Mouse (Mus musculus) cerebellum, adult 8-10 months (tissue): Measurements from ENCODE around the gene Atxn7l1.
"Not testable (repeated sequence)": the region's sequence is repeated elsewhere in the genome, so short reads cannot be mapped to it uniquely, and the experiment has no call there.

Experiments used
- DNase-seq: peaks from one replicate; pipeline ENCODE4 v3.0.0; 2022

Gene Atxn7l1

DNA sequence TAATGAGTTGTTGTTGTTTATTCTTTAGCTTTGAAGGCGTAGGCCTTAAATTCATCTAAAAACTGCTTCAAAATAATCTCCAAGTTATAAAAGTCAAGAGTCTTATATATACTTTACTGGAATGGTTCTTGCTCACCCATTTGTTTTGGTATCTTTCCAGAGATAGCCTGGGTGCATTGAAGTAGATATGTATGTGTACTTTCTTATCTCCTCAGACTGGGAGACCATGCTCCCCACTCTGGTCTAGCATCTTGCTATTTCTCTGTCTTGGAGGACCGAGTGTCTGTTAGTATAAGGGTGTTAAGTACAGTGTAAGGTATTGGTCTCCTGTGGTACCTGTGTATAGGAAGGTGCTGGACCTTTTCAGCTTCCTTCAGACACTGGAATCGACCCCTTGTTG lies 6.4 kb downstream of the Atxn7l1 start:
- DNase-seq: no peak

DNA sequence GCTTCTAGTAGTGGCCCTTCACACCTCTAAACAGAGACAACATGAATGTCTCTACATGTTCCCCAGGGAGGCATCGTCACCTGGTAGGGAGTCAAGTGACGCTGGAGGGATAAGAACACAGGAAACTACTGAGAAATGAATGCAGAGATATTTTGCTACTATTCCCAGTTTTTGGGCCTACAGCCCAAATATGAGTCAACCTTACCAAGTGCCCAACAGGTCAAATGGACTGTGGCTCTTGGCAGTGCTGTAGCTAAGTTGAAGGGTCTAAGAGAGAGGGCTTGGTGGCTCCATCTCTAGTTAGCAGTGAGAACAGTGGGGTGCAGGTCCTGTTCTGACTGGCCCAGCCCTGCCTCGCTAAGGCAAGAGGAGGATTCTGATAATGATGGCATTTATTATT lies 7.2 kb downstream of the Atxn7l1 start:
- DNase-seq: no peak

DNA sequence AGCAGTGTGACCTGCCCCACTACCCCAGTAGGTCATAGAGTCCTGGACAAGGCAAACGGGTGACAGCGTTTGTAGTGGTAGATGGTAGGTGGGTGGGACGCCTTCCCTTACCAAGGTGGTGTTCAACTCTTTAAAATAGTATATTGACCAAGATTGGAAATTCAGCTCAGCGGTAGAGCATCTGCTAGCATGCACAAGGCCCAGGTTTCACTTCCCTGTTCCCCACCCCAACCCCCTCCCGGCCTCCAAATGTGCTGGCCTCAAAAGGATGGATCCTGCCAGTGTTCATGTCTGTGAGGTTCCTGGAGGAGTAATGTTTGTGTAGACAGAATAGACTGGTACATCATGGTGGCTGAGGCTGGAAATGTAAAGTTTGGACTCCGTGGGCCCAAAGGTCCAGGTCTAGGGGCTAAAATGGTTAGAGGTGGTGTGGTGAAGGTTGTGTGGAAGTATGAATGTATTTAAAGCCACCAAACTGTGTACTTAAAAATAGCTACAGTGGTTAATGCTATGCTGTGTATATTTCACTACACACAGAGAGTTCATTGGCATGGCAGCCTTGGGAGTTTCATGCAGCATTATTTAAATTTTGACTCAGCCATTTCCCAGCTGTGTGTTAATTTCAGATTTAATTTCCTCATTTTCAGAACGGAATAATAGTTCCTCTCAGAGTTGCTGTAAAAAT lies 9.0 kb downstream of the Atxn7l1 start:
- no peak for DNase-seq

DNA sequence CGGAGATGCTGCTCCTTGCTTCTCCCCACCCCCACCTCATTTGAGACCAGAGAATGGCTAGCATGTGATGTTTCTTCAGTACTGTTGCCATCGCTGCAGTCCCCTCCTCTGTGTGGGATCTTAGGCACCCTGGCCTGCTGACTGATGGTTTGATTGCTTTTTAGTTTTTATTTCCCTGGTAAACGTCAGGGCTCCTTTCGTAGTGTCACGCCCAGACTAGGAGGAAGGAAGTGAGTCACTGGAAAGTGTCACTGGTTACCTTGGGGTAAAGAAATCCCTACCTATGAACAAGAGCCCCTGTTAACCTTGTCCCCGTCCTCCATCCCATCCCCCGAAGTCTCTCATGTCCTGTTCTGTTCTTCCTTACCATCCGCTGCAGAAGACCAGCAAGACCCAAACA lies 10.8 kb downstream of the Atxn7l1 start:
- DNase-seq: no peak

DNA sequence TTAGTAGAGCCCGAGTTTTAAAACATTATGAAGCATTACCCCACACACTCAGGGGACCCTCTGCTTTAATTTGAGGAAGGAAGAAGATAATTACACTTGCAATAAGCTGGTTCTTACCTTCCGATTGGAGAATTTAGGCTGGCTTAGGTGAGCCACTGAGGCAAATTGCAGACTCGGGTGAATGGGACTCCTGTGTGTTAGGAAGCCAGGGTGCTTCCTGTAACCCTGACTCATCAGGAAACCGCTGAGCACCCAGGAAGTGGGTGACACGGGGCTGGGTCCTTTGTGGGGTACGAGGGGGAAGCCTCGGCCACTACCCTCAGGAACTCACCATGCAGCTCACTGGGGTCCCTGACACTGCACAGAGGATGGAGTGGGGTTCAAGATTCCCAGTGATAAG lies 12.9 kb downstream of the Atxn7l1 start:
- no peak for DNase-seq

DNA sequence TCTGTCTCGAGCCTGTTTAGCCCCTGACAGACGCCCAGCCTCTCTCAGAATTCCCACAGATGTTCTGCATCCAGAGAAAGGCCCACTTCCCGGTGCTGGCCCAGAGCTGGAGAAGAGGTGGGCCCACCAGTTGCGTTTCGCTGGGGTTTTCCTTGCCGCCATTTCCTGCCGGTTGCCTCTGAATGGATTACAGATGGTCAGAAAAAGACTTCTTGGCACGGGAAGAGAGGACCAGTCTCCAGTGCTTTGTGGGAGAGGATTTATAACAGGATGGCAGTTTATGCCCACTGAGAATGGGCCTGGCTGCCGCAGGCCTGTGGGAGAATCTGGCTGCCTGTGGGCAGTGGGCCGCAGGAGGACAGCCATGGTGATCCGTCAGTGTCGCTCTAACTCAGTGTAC lies 15.0 kb downstream of the Atxn7l1 start:
- peak; percentile 39 for DNase-seq

DNA sequence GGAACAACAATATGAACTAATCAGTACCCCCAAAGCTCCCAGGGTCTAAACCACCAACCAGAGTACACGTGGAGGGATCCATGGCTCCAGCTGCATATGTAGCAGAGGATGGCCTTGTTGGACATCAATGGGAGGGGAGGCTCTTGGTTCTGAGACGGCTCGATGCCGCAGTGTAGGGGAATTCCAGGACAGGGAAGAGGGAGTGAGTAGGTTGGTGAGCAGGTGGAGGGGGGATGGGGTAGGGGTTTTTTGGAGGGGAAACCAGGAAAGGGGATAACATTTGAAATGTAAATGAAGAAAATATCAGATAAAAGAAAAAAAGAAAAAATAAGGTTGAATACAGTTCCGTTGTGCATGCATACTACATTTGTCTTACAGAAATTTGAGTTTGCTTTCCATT lies 16.5 kb downstream of the Atxn7l1 start:
- not testable (repeated sequence) for DNase-seq

DNA sequence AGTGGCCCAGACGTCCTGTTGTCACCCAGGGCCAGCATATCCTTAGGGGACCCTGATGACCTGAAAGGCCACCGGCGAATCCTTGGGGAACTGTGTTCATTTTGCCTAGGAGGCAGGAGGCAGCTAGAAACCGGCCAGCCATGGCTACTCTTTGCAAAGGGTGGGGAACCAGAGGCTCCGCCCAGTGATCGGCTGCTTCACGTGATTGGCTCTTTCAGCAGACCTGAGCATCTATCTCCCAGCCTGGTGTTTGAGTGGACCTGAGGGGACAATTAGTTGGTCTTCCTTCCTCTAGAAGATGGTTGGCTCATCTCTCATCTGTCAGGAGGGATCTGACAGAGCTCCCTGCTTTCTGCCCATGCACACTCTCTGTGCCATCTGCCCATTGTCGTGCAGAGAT lies 19.2 kb downstream of the Atxn7l1 start:
- DNase-seq: no peak

DNA sequence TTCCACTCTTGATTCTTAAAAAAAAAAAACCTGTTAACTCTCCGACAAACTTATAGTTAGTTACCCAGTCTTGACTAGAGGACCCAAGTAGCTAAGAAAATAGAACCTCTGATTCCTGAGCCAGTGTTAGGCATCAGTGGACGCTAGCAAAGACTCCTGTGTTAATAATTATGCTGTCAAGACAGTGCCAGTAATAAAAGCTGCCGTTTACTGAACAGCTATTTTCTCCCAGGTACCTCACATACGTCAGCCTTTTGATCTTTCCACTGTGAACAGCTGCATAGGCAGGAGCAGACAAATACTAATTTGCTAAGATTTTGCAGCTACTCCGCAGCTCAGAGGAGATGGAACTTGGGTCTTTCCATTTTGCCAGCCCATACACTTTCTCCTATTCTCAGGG lies 20.1 kb downstream of the Atxn7l1 start:
- DNase-seq: no peak

DNA sequence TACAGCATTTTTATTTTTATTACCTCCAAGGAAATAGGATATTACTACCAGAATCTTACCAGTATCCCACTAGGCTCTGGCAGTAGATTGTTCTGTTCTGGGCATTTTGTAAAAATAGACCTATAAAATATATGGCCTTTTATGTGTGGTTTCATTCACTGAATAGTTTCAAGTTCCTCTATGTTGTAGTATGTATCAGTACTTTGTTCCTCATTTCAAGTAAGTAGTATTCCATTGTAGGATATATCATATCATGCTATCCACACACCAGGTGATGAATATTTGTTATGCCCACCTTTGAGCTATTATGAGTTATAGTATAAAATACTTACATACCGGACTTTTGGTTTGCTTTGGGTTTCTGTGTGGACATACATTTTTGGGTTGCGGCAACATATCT lies 21.0 kb downstream of the Atxn7l1 start:
- DNase-seq: no peak

DNA sequence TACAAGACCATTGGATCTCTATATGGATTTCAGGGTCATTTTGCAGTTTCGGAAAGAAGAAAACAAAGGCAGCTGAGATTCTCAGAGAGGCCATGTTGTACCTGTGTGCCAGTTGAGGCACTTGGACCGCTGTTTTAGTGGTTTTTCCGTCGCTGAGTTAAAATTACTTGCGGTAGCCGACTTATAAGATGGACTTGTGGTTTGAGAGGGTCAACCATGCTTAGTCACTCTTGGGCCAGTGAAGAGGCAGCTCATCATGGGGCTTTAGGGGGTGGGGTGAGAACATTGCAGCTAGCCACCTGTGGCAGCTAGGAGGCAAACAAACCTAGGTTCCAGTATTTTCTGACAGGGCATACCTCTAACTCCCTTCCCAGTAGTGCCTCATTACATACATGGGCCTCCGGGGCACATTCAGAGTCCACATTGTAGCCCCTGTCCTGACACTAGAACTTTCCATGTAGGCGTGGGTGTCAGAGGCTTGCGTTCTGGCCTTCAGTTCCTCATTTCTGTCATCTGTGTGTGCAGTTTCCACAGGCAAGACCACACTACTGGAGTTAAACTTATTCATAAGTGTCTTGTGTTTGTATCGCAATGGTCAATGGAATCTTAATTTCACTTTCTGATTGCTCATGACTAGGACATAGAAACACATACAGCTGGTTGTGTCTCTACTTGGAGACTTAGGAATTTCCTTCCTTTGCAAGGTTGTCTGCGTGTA lies 22.4 kb downstream of the Atxn7l1 start:
- no peak for DNase-seq

DNA sequence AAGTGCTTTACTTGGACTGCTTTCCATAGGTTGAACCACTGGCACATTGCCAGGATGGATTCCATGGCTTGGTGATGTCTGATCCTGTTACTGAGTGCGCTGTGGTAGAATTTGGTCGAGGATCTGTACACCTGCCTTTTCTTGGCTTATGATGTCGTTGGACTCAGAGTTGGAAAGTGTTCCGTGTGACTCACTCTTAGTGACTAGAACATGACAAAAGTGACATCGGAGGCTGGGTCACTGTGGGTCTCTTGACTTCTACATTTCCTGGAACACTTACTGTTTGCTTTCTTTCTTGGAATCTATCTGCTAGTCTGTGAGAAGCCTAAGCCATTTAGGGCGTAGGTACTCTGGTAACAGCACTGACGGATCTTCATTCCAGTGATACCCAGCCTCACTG lies 23.3 kb downstream of the Atxn7l1 start:
- DNase-seq: no peak

DNA sequence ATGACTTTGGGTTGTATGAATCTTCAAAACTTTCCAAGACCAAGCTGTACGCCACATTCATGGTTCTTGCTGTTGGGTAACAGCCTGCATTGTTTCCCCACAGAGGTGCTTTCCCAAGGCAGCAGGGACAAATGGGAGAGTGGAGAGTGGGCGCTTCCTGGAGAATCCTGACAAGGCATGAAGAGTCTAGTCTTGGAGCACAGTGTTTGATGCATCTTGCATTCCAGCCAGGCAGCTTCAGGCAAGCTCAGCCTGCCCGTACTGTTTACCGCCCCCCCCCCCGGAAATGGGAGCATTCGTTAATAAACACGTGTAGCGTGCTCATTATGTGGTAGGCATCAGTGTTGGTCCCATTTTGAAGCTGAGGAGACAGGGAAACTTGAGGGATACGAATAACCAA lies 25.4 kb downstream of the Atxn7l1 start:
- no peak for DNase-seq

DNA sequence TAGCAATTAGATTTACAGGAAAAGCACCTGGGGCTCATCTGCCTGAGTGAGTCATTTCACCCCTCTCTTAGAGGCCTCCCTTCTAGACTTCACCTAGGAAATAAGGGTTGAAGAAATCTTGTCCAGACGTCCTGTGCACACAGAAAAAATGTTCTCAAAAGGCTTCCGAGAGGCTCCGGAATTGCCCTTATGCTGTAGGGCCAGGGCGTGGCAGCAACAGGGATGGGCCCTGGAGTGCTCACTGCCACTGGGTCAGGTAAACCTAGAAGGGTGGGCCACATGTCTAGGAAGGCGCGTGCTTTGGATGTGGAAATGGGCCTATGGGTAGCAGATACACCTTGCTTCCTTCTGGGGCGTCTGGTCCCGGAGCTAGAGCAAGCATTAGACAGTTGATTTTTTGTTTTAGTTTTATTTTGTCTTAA lies 26.2 kb downstream of the Atxn7l1 start:
- DNase-seq: no peak

DNA sequence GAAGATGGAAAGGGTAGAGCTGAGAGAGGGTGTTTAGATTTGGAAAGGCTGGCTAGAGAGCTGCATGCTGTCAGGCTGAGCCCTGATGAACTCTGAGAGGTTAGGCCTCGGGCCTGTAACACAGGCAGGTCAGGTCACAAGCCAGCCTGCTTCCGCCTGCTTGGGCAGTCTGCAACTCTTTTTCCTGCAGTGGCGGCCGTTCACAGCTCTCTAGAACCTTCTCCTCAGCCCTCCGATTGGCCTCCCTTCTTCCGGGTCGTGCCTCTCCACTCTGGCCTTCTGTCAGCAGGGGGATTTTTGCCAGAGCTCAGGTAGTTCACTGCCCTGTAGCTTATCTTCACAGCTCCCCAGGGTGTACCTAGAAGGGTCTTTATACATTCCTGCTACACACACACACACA lies 26.7 kb downstream of the Atxn7l1 start:
- no peak for DNase-seq

DNA sequence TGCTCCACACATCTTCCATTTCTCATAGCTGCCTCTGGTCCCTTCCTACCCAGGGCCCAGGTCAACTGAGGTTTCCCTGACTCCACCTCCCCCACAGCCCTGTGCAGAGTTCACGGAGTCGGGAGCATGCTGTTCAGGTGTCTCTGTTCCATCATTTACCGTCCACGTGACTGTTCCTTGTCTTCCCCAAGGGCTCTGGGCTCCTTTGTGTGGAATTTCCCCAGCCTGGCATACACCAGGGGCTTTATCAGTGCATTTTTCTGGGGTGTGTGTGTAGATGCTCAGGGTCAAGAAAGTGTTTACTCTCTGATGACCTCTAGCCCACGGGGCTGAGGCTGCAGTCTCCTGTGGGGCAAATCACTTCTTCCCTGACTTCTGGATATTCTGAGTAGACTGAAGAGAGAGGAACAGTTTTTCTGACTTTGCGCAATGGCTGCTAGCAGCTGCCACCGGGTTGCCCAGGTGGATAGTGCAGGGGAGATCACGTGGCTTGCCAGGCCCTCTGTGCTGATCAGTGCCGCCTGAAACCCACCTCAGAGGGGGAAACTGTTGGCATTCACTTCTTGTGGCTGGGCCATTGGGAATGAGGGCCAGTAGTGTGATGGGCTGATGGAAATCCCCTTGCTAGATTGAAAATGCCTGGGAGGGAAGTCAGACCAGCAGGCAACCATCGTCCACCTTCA lies 27.3 kb downstream of the Atxn7l1 start:
- DNase-seq: no peak

DNA sequence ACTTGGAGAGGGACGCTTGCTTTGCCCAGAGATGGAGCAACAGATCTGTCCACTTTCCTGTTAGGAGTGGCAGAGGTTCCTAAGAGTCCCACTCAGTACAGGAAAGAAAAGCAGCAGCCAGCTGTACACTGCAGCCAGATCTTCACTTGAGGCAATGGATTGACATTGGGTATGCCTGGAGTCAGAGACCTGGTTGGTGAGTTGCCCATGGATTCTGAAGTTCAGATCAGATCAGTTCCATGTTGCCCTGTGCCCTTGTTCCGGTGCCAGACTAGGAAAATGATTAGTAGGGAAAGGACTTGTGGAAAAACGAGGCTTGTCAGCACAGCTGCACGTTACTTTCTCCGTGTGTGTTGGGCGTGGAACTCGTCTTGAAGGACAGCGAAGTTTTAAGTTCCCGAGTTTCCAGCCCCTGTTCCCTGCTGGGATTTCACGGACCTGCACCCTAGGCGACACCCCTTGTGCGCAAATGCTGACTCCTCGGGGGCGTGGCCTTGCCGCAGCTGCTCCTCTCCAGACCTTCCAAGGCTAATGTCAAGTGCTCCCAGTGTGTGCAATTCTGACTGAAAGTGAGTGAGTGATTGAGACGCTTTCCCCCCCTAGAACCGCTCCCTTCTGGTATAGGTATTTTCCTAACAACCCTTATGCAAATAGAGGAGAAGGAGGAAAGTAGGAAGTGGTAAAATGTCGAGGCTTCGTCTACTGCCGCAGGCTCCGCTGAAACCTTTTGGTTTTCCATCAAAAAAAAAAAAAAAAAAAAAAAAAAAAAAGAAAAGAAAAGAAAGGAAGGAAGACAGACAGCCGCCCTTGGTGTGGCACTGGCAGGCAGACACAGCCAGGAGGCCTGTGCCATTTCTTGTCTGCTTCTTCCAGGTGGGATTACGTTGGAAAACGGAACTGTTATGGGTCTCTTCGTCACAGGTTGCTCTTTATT lies 28.4 kb downstream of the Atxn7l1 start:
- DNase-seq: no peak

DNA sequence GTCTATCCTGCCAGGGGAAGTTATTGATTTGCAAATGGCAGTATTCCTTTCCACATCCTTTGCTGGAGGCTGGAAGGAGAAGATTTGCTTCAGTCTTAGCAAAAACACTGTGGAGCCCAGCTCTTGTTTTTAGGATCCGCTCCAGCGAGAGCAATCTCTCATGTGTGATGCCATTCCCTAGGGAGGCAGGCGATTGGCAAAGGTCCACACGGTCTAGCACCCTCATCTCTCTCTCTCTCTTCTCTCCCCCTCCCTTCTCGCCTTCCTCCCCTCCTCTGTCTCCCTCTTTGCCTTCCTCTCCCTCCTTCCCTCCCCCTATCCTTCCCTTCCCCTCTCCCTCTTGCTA lies 29.0 kb downstream of the Atxn7l1 start:
- DNase-seq: no peak

DNA sequence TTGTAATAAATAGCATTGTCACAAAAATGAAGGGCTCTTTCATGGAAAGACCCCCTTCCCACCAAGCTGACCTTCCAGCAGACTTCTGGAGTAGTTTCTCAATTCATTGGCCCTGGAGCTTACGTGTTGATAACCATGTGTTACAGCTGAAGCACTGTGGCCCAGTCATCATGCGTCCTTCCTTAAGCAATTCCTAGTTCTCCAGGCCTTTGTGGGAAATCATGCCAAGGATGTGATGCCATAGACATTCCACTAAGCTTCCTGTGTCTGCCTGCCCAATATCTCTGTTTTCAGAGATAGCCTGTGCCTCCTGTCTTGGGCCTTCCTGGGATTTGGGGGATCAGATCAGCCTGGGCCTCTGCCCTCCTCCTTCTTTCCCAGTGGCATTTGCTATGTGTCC lies 32.9 kb downstream of the Atxn7l1 start:
- DNase-seq: no peak

DNA sequence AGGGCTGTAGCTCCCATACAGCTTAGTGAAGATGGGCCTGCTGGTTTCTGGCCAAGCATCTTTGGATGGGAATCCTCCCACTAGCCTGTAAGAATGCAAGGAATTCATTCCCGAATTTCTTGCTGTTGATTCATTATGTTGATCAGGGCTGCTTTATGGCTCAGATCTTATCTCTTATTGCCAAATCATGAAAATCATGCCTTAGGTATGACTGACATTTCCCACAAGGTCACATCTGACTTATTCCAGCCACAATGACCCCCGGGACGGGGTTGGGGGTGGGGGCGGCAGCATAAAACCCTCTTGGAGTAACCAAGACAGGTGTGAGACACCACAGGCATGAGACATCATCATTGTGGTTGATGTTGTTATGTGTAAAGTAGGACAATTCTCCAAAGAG lies 34.4 kb downstream of the Atxn7l1 start:
- no peak for DNase-seq

DNA sequence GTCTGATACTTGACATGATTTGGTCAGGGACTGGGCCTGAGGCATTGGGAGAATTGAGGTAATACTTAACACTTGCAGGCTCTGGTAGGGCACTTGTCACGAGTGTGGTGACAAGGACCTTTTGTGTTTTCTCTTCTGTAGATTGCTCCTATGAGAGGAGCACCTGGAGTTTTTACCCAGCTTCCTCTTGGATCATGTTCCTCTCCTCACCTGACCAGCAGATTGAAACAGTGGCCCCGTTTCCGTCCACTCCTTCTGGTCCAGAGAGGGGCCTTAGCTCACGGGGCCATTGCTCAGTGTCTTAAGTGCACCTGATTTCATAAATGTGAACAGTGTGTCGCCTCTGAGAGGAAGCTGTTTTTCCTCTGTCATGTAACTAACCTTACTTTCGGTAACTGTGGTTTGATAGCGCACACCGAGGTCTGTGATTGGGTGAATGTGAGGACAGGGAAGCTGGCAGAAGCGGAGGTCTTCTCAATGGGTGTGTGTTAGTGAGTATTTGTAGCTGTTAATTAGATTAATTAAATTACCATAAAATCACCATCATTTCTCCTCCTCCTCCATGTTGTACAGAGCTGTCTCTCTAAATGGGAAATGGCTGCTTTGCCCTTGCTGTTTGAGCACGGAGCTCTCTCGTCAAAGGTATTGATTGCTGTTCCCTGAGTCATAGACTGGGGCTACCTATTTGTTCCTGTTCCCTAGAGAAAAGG lies 35.1 kb downstream of the Atxn7l1 start:
- DNase-seq: no peak

DNA sequence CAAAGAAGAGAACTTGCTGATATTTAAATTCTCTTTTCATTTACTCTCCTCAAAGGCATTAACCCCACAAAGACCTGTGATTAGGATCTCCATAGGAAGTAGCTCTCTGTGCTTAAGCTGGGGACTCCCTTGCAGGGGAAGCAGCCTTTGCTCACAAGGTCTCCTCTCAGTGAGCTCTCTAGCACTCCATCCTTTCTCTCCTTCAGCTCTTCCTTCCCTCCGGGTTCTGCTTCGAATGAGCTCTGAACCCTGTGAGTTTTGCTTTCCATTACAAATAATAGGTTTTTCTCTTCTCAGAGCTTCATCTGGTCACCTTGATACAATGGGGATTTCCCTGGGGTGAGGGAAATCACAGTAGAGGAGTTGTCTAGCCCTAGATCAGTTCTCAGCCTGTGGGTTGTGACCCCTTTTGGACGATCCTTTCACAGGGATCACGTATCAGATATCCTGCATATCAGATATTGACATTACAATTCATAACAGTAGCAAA lies 35.7 kb downstream of the Atxn7l1 start:
- no peak for DNase-seq
